Mouse (Mus musculus) forebrain, embryonic 10.5 days (tissue): ENCODE data around the gene Herc3. TPM values are rescaled to one million over a fixed set of nuclear protein-coding genes. Genes with fewer than 3 reads are reported as not detected.

Experiments used
- DNase-seq: peaks from one replicate; pipeline ENCODE4 v3.0.0-alpha.2; 2017; ENCODE audit warnings: low spot score; ENCODE audit errors: extremely low spot score
- H3K27ac ChIP-seq: fragments of 300-500 bp; sonication (generic); 2 replicates; pipeline ENCODE4 v1.5.1; 2016; ENCODE audit warnings: mild to moderate bottlenecking
- H3K27me3 ChIP-seq: fragments of 300-500 bp; sonication (generic); 2 replicates; pipeline ENCODE4 v1.6.1; 2016; ENCODE audit warnings: mild to moderate bottlenecking; ENCODE audit not compliant: poor library complexity, severe bottlenecking
- H3K36me3 ChIP-seq: fragments of 300-500 bp; sonication (generic); replicated peaks from 2 replicates; pipeline ENCODE4 v1.6.1; 2016; ENCODE audit warnings: mild to moderate bottlenecking, moderate library complexity
- H3K4me1 ChIP-seq: fragments of 300-500 bp; sonication (generic); 2 replicates; pipeline ENCODE4 v1.6.1; 2016
- H3K4me3 ChIP-seq: fragments of 300-500 bp; sonication (generic); 2 replicates; pipeline ENCODE4 v1.5.1; 2016; ENCODE audit warnings: mild to moderate bottlenecking, moderate library complexity
- H3K9me3 ChIP-seq: fragments of 300-500 bp; sonication (generic); 2 replicates; pipeline ENCODE4 v1.6.1; 2016; ENCODE audit warnings: mild to moderate bottlenecking, moderate library complexity
- whole genome bisulfite sequencing: fragments of 180-500 bp; shearing (Covaris S2); methylation state at CpG from one replicate; pipeline ENCODE4 v1.1.7; 2016; 5-methylcytosine and 5-hydroxymethylcytosine counted together
- polyA plus RNA-seq: library from polyadenylated mRNA; unstranded; fragments of >200 nt; fragmentation: Nextera tagmentation; extraction: Ambion mirVana; gene quantifications from 2 replicates; pipeline ENCODE4 v1.2.1, GENCODE M21; 2016

Herc3 gene
- polyA plus RNA-seq, 1 experiment from 2014 or later, result 7.0 TPM

DNA sequence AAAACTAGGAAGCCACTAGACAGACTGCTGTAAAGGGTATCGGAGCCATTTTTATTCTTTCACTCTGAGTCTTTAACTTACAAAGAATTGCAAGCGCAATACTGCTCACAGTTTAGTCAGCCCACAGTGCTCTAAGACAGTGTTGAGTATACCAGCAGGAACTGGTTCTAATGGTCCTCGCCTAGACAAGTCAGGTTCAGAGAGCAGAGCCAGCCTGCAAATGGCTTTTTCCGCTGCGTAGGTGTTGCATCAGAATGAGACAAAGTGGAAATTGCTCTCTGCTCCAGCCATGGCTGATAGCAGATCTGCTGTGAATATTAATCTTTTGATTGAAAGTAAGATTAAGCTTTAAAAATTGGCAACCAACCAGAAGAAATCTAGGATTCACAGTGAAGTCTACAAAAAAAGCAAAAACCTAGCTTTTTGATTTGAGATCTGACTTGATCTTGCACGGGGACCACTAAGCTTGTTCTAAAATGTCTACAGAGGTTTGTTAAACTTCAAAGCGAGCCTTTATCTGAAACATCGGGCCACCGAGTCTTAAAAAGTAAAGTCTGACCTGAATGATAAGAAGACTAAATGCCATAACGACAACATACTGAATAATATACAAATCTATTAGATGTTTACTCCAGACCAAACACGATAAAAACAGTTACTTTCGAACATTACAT lies 101.4 kb downstream of the Herc3 start:
- WGBS, result 83% methylated on average over 12 of the region's 12 CpGs
- Histone ChIP-seq H3K4me1 (peaks cover 30% of the 10 kb centered on the region), H3K9me3 (no peaks in the 10 kb centered on the region), H3K4me3 (no peak overlapping the region), H3K27me3 (no peaks in the 10 kb centered on the region), H3K27ac (peak overlapping the region; percentile 62), H3K36me3 (no peaks in the 10 kb centered on the region)
- no peak for DNase-seq

DNA sequence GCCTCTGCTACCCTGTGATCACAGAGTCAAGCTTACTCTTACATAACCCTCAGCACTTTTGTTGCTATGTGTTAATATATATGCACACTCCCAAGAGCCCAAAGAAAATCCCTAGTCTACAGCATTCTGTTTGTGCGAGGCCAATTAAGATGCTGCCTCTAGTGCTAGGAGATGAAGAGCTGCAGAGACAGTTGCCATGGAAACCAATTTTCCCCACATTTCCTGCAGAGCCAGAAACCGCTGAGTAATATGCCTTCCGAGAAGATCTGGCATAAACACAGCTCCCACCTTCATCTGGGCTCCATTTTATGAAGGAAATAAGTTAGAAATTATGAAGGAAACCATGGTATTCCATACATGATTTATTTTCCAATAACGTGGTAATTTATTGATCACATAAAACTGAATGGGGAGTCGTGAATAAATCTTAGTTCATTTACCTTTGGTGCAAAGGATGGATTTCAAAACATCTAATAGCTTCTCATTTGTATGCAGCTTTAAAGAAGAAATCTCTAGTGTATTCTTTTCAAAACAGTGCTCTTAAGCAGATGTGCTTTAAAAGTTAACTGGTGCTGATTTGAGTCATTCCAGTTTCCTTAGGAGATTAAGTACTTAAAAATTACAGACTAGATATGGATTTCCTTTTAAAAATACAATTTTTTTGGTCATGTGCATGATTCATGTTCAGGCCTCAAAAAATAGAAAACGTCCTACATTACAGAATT lies 102.1 kb downstream of the Herc3 start:
- Histone ChIP-seq H3K4me3 (no peak overlapping the region), H3K4me1 (peaks cover 30% of the 10 kb centered on the region), H3K36me3 (no peaks in the 10 kb centered on the region), H3K9me3 (no peaks in the 10 kb centered on the region), H3K27ac (0 out of 2 replicates have a peak overlapping the region, but pooled peaks have one; percentile 48), H3K27me3 (no peaks in the 10 kb centered on the region)
- DNase-seq, result peak; percentile 47
- WGBS, result 46% methylated on average over 6 of the region's 6 CpGs

GRCm38 (mm10) chr6:58934144-58934543 lies 102.9 kb downstream of the Herc3 start:
- no peak overlapping the region for H3K4me3 ChIP-seq
- 80% methylated on average over 4 of the region's 4 CpGs for WGBS
- DNase-seq, result no peak

GRCm38 (mm10) chr6:58937726-58938125 lies 106.5 kb downstream of the Herc3 start:
- Histone ChIP-seq H3K27ac (no peak overlapping the region), H3K27me3 (no peaks in the 10 kb centered on the region), H3K9me3 (no peaks in the 10 kb centered on the region), H3K4me3 (no peak overlapping the region), H3K4me1 (peaks cover 16% of the 10 kb centered on the region), H3K36me3 (no peaks in the 10 kb centered on the region)
- DNase-seq, result no peak

More at GRCm38 (mm10) chr6:58934144-58934543, 102.9 kb downstream of the Herc3 start:
- H3K4me1 ChIP-seq, result peaks cover 30% of the 10 kb centered on the region
- no peaks in the 10 kb centered on the region for H3K36me3 ChIP-seq
- H3K27me3 ChIP-seq, result no peaks in the 10 kb centered on the region
- H3K9me3 ChIP-seq, result no peaks in the 10 kb centered on the region
- peak overlapping the region; percentile 48 for H3K27ac ChIP-seq

GRCm38 (mm10) chr6:58942276-58942675 lies 111.0 kb downstream of the Herc3 start:
- Histone ChIP-seq H3K4me3 (no peak overlapping the region), H3K4me1 (no peaks in the 10 kb centered on the region), H3K27ac (no peak overlapping the region), H3K36me3 (no peaks in the 10 kb centered on the region), H3K9me3 (no peaks in the 10 kb centered on the region), H3K27me3 (no peaks in the 10 kb centered on the region)
- 90% methylated on average over 2 of the region's 2 CpGs for WGBS
- DNase-seq, result no peak

DNA sequence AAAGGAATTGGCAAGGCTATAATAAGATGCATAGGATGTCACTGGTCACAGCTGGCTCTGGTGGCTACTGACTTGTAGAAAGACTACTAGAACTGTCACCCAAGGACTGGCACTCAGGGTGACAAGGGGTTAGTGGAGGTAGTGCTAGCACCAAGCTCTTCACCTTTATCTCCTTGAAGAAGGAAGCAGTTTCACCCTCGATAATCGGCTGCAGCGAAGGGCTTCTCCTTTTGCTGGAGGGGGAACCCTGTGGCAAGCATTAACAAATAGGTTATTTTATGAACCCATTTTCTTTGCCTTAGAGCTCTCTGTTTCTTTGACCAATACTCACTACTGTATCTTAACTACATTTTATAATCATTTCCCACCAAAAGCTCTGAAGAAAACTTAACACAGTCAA lies 112.7 kb downstream of the Herc3 start:
- WGBS, result 81% methylated on average over 3 of the region's 3 CpGs
- Histone ChIP-seq H3K27ac (no peak overlapping the region), H3K36me3 (no peaks in the 10 kb centered on the region), H3K27me3 (no peaks in the 10 kb centered on the region), H3K4me1 (no peaks in the 10 kb centered on the region), H3K9me3 (no peaks in the 10 kb centered on the region), H3K4me3 (no peak overlapping the region)
- no peak for DNase-seq

DNA sequence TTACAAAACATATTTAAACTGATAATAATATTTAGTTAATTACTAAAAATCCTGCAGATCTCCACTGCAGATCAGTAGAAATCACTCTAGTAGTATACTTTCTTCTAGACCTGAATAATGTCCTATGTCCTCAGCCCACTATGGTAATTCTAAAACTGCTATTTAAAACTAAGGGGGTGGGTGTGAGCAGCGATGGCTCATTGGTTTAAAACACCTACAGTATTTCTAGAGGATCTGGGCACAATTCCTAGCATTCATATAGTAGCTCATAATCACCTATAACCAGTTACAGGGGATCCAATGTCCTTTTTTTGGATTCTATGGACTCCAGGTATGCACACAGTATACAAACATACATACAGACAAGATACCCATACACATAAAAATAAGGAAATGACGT lies 115.0 kb downstream of the Herc3 start:
- WGBS, result 75% methylated on average over 2 of the region's 2 CpGs
- Histone ChIP-seq H3K36me3 (no peaks in the 10 kb centered on the region), H3K27ac (no peak overlapping the region), H3K27me3 (no peaks in the 10 kb centered on the region), H3K4me3 (no peak overlapping the region), H3K4me1 (no peaks in the 10 kb centered on the region), H3K9me3 (no peaks in the 10 kb centered on the region)
- DNase-seq, result no peak

DNA sequence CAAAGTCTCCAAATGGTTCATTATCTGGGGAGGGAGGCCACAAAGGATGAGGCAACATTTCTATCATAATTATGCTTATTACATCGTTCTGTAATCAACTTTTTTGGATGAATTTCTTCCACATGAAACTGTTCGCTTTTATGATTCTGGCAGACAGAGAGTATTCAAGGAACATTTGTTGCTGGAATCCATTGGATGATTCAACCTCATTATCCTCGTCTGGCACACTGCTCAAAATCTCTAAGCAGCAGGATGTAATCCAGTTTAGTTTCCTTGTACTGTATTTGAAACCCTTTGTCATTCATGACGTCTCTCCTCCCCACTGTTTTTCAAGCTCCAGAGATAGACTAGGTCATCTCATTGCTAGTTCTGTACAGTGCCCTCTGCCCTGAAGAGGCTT lies 115.6 kb downstream of the Herc3 start:
- no peak overlapping the region for H3K27ac ChIP-seq
- DNase-seq, result no peak
- no peak overlapping the region for H3K4me3 ChIP-seq
- H3K4me1 ChIP-seq, result no peaks in the 10 kb centered on the region
- no peaks in the 10 kb centered on the region for H3K36me3 ChIP-seq
- no peaks in the 10 kb centered on the region for H3K27me3 ChIP-seq
- WGBS, result 83% methylated on average over 4 of the region's 4 CpGs
- H3K9me3 ChIP-seq, result no peaks in the 10 kb centered on the region

DNA sequence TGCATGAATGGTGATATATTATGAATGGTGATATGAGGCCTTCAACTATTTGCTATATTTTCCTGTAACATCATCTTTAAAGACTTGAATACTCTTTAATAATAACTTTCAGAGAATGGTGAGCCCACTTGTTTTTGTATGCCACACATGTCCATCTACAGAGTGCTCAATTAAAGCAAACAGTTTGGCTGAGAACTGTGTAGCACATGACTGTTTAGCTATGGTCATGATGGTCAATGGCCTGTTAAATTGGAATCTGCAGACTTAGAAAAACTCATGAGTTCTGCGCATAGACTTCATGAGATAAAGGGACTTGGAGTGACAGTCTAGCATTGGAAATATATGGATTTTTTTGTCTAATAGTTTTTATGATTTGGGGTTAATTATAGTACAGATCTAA lies 119.1 kb downstream of the Herc3 start:
- H3K27ac ChIP-seq, result no peak overlapping the region
- H3K36me3 ChIP-seq, result no peaks in the 10 kb centered on the region
- H3K9me3 ChIP-seq, result no peaks in the 10 kb centered on the region
- no peak for DNase-seq
- no peaks in the 10 kb centered on the region for H3K27me3 ChIP-seq
- no peak overlapping the region for H3K4me3 ChIP-seq
- no peaks in the 10 kb centered on the region for H3K4me1 ChIP-seq
- 97% methylated on average over 1 of the region's 1 CpGs for WGBS

DNA sequence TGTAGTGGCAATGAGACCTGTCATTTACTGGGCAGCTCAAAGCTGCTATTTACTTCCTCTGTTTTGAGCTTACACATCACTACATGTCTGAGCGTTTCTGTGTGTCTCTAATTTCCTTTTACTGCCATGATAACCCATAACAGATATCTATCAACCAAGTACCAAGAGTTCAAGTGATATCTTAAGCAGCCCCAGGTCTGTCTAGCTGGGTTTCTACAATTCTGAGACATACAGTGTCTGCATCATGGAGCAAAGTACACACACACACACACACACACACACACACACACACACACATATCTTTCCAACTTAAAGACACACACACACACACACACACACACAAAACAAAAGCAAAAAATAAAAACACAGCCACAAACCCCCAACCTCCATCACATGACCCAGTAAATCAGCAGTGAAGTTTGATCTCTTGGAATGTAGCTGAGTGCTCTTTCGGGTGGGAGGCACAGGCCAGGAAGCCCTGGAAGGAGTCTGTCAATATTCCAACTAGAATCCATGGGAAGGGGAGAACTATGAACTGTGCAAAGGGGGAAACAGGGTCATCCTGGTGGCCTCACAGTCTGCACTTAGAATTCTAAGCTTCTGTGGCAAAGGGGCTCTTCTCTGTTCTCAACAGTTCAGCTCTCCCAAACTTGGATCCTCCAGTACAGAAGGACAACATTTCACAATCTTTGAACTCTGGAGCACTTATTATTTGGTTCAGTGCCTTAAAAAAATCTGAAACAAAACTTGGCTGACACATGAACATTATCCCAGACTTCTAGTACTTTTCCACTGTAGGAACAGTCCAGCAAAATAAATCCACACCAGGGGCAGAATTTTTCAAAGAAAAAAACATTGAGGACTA lies 120.1 kb downstream of the Herc3 start:
- Histone ChIP-seq H3K27me3 (no peaks in the 10 kb centered on the region), H3K4me3 (no peak overlapping the region), H3K36me3 (no peaks in the 10 kb centered on the region), H3K27ac (no peak overlapping the region), H3K4me1 (no peaks in the 10 kb centered on the region), H3K9me3 (no peaks in the 10 kb centered on the region)
- WGBS, result 80% methylated on average over 2 of the region's 2 CpGs
- DNase-seq, result no peak

DNA sequence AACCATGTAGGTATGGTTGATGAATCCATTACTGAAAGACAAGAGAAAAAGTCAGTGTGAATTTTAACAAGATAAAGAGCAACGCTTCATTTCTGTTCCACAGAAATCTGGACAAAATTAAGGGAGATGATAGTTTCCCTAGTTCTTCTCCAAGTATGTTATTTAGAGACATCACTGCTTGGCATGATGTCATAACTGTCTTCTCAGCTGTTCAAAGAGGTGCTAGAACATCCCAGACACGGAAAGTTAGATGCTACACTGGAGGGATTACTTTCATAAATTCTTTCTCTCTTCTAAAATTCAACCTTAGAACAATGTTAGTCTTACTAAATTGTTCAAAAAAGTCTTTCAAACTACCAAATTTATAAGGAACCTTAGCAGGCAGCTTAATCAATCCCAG lies 129.3 kb downstream of the Herc3 start:
- Histone ChIP-seq H3K9me3 (no peaks in the 10 kb centered on the region), H3K4me3 (no peak overlapping the region), H3K36me3 (no peaks in the 10 kb centered on the region), H3K27me3 (no peaks in the 10 kb centered on the region), H3K4me1 (peaks cover 5% of the 10 kb centered on the region; the same call in 1 of the 2 replicates), H3K27ac (no peak overlapping the region)
- WGBS, result 94% methylated on average over 2 of the region's 2 CpGs
- no peak for DNase-seq

DNA sequence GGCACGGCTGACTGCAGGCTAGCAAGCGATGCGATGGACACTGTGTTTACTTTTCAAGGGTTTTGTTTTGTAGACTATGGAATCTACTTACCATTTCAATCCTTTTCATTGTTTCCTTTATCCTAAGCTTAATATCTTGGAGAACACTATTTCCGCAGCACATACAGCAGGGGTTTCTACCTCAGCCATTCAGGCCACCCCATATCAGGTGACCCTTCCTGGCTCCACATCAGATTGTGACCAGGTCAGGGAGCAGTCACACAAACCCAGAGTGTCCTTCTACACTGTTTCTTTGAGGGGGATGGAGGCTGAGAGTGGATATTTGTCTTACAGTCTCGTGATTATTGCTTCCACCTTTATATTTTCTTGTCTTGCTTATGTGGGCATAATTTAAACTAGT lies 131.4 kb downstream of the Herc3 start:
- Histone ChIP-seq H3K4me3 (no peak overlapping the region), H3K36me3 (no peaks in the 10 kb centered on the region), H3K9me3 (no peaks in the 10 kb centered on the region), H3K4me1 (peaks cover 6% of the 10 kb centered on the region; the same call in 1 of the 2 replicates), H3K27ac (no peak overlapping the region), H3K27me3 (no peaks in the 10 kb centered on the region)
- WGBS, result 84% methylated on average over 5 of the region's 5 CpGs
- no peak for DNase-seq

DNA sequence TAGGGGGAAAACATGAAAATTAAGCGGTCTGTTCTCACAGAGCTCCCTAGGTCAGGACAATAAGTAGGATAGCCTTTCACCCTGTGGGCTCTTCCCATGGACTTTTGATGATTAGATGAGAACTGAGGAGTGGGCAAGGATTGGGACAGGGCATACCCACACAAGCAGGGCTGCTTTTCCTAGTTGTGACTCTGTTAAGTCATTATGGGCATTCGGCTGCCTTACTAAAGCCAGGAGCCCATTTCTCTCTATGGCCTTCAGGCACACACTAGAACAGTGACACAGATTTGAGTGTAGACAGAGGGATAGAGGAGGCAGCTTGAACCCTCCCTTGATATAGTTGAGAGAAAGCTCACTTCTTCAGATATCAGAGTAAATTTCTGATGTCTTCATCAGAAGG lies 132.8 kb downstream of the Herc3 start:
- H3K4me3 ChIP-seq, result no peak overlapping the region
- WGBS, result 90% methylated on average over 2 of the region's 2 CpGs
- H3K27me3 ChIP-seq, result no peaks in the 10 kb centered on the region
- peaks cover 6% of the 10 kb centered on the region; the same call in 1 of the 2 replicates for H3K4me1 ChIP-seq
- no peaks in the 10 kb centered on the region for H3K36me3 ChIP-seq
- DNase-seq, result no peak
- H3K9me3 ChIP-seq, result no peaks in the 10 kb centered on the region
- H3K27ac ChIP-seq, result no peak overlapping the region
